Mouse (Mus musculus) thymus, postnatal 14 days (tissue): Measurements from ENCODE around the gene 1700003F12Rik.

ENCODE experiments used
- DNase-seq: peaks from one replicate; pipeline ENCODE4 v3.0.0; 2021

Gene 1700003F12Rik

DNA sequence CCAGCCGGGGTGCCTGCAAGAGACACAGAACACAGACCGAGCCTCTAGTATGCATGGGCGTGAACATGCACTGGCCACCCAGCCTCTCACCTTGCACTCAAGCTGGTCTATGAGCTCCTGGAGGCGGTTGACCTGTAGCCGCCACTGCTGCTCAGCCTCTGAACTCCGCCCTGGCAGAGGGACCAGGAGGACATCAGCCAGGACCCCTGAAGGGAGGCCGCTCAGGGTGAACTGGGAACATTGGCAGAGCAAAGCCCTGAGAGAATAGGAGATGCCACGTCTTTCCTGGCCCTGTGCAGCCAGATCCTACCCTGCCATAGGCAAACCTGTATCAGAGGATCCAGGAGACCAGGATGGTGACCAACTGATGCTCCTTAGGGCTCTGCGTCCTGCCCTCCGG, at the start of gene 1700003F12Rik:
Gene 1700003F12Rik, plus strand, starts transcription at position 375 of the 400 bp plus-strand sequence.
- DNase-seq = no peak

DNA sequence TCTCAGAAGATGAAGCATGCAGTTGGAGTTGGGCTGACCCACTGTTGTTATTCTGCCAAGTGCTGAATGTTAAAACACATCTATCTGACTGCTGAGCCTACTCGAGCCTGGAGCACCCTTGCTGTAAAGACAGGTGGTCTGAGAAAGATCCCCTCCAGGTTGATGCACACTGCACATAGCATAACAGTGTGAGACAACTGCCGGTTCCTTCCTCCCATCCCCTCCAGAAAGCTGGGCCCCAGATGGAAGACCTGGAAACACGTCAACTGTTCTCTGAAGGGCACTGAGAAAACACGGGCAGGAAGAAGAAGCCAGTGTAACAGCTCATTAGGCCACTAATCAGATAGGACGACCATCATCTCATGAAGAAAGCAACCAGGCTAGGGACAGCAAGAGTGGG, 48.3 kb upstream of the 1700003F12Rik start:
- DNase-seq = no peak

GRCm38 (mm10) chr2:154499717-154500247, 47.1 kb upstream of the 1700003F12Rik start:
- DNase-seq = no peak

- DNase-seq = no peak
Measured at GRCm38 (mm10) chr2:154500758-154501157, 46.1 kb upstream of the 1700003F12Rik start.

DNA sequence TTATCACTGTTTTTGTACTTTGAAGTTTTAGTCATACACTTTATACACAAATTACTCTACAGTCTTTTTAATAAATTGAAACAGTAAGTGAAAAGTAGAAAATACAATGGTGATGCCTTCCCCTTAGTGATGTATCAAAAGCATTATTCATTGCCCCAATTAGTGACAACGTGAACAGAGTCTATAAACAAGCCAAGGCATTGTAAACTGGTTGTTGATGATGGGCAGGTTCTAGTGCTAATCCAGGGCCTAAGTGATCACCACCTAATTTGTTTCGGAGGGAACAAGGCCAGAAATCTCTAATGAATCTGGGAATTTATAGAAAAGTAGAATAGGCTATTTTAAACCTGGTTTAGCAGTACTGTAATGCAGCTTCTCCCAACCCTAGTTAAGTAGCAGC, 39.8 kb upstream of the 1700003F12Rik start:
- no peak for DNase-seq

- DNase-seq = peak; percentile 36
Measured at GRCm38 (mm10) chr2:154507566-154508283, 39.2 kb upstream of the 1700003F12Rik start.

DNA sequence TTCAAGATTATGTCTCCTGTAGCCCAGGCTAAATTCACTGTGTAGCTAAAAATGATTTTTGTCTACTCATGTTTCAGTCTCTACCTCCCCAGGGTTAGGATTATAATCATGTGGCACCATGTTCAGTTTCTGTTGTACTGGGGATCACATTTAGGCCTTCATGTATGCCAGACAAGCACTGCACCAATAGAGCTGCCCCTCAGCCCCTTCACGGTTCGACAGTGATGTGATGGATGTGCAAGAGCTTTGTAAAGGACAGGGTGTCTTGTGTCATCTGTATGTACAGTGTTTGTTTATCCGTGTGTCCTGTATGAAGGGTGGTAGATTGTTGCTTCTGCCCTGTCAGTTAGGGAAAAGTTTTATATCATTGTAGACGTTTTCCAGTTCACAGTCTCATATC, 38.4 kb upstream of the 1700003F12Rik start:
- DNase-seq = no peak

GRCm38 (mm10) chr2:154510141-154510540, 36.7 kb upstream of the 1700003F12Rik start:
- DNase-seq = no peak

- no peak for DNase-seq
Measured at GRCm38 (mm10) chr2:154516944-154517343, 29.9 kb upstream of the 1700003F12Rik start.

DNA sequence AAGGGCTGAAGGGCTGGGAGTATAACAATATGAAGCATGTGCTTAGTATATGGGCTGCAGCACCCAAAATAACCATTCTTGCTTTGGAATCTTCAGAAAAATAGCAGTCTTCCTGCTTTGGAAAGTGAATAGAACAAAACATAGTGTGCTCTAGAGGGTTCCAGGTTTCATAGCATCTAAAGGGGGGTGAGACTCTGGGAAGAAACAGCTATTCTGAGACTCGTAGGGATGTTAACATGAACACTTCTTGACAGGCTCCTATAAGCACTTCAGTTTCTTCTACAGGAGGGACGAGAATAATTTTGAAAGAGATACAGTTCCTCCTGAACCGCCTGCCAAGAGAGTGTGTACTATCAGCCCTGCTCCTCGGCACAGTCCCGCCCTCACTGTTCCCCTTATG, 29.5 kb upstream of the 1700003F12Rik start:
- no peak for DNase-seq

GRCm38 (mm10) chr2:154521449-154521848, 25.4 kb upstream of the 1700003F12Rik start:
- DNase-seq = no peak

DNA sequence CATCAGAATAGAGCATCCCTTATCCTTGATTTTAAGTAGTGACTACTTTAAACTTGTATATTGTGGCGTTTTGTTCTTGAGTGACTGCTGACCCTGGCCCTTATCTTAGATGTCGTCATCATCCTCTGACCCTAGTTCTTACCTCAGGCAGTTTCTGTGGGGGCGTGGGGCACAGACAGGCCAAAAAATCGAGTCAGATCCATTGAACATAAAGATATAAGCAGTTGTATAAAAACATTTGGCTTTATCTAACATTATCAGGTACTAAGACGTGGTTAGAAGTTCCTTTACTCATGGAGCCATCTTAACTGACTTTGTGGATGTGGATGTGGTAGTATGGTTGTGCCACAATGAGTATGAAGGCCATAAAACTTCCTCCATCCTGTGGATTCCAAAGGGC, 24.6 kb upstream of the 1700003F12Rik start:
- DNase-seq = no peak

GRCm38 (mm10) chr2:154525285-154525684, 21.6 kb upstream of the 1700003F12Rik start:
- no peak for DNase-seq

- DNase-seq = no peak
Measured at GRCm38 (mm10) chr2:154526531-154526930, 20.4 kb upstream of the 1700003F12Rik start.

GRCm38 (mm10) chr2:154532888-154533287, 14.0 kb upstream of the 1700003F12Rik start:
- no peak for DNase-seq

- no peak for DNase-seq
Measured at GRCm38 (mm10) chr2:154534704-154535270, 12.1 kb upstream of the 1700003F12Rik start.

GRCm38 (mm10) chr2:154538310-154538709, 8.6 kb upstream of the 1700003F12Rik start:
- DNase-seq = no peak

GRCm38 (mm10) chr2:154538710-154539109, 8.2 kb upstream of the 1700003F12Rik start:
- no peak for DNase-seq

- peak; percentile 50 for DNase-seq
Measured at GRCm38 (mm10) chr2:154539720-154540119, 7.2 kb upstream of the 1700003F12Rik start.

- no peak for DNase-seq
Measured at GRCm38 (mm10) chr2:154541630-154542029, 5.3 kb upstream of the 1700003F12Rik start.

DNA sequence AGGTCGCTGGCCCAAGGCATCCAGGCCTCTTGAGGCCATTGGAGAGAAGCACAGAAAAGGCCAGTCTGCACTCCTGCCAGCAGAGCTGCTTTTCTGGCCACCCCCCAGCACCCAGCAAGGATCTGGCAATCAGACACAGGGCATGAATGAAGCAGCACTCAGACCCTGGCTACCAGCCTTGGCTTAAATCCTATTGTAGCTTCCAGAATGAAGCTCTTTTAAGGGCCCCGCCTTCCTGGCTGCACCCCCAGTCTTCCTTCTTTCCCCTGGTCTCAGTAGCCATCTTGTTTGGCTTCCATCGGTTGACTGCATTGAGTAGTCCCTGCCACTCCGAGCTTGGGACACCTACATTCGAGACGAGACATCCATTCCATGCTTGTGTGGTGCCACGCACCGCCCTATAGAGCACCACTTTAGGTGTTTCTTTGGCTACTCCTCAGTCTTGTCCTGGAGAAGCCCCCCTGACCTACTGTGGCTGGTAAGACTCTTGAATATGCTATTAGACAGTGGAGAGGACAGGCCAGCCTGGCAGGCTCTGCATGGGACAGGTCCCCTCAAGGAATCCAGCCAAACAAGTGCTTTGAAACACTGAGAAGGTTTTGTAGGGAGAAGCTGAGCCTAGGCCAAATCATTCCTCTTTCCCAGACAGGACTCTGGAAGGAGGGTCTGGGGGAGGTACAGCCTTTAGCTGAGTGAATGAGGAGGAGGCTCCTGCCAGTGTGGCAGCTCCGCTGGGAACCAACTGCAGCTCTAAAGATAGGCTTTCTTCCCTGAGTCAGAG, 3.1 kb upstream of the 1700003F12Rik start:
- no peak for DNase-seq

- no peak for DNase-seq
Measured at GRCm38 (mm10) chr2:154548688-154549087, 1.8 kb downstream of the 1700003F12Rik start.

- DNase-seq = peak; percentile 81
Measured at GRCm38 (mm10) chr2:154549127-154549885, 2.4 kb downstream of the 1700003F12Rik start.
